Mouse (Mus musculus) heart, postnatal 0 days (tissue): ENCODE results near the gene Fastkd3.

Experiments used
- CTCF ChIP-seq: IDR thresholded peaks from 2 replicates; pipeline ENCODE4 v1.5.1; 2016; ENCODE audit warnings: antibody characterized with exemption, control low read depth, low read depth
- EP300 ChIP-seq: IDR thresholded peaks from 2 replicates; pipeline ENCODE4 v1.6.1; 2016; ENCODE audit warnings: antibody characterized with exemption, low read depth

DNA sequence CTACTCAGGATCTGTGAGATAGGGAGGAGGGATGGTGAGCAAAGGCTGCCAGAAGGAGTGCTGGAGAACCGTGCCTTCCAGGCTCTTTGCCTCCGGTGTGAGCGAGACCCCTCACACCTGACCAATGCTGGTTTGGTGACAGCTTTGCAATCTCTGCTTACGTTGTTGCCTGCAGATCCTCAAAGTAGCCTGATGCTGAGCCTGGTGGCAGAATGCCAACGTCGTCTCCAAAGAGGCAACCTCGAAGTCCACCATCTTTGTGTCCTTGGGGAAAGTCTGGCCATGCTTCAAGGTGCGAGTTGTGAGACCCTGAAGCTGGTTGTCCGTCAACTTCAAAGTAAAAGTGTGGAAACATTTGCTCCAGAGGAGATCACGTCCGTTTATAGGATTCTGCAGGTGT lies 1.9 kb downstream of the Fastkd3 start:
- TF ChIP-seq EP300 (no peak), CTCF (no peak)
